Mouse (Mus musculus): ENCODE measurements around the gene Ctsd. TPM values are rescaled to one million over a fixed set of nuclear protein-coding genes. Genes with fewer than 3 reads are reported as not detected.

Ctsd gene
- total and polyA plus RNA-seq, 3 experiments: 61.2 to 107 (median 104) TPM

- DNase-seq (ENCODE audit: extremely low read depth): no peak
- dilution Hi-C loops (cut with MboI; ENCODE audit: extremely low pct_ligation_motif_present, extremely low pct_unique_long_range_greater_than_20kb, low sequenced_read_pairs) (no loop called here), in situ Hi-C loops (cut with MboI; ENCODE audit: low pct_ligation_motif_present, low pct_unique_long_range_greater_than_20kb, low sequenced_read_pairs) (no loop called here)
- Histone ChIP-seq H3K4me2 (ENCODE audit: insufficient read depth, low read depth, poor library complexity, severe bottlenecking) (no peak overlapping the region), H3K27ac (ENCODE audit: insufficient read depth, low read depth) (no peak overlapping the region), H3K27me3 (replicated peaks) (peaks cover 24% of the 10 kb centered on the region), H3K36me3 (replicated peaks in 1 of 2; ENCODE audit: control insufficient read depth in 1 of 2, insufficient read depth in 1 of 2, low read length in 1 of 2) (no peaks in the 10 kb centered on the region), H3K4me3 (replicated peaks in 1 of 3; ENCODE audit: low read depth in 2 of 3, low read length in 2 of 3, poor library complexity in 1 of 3) (no peak overlapping the region), H3K79me2 (replicated peaks; ENCODE audit: control insufficient read depth, extremely low read depth, insufficient read depth, poor library complexity, severe bottlenecking) (no peaks in the 10 kb centered on the region), H3K4me1 (ENCODE audit: control insufficient read depth in 1 of 2, insufficient read depth in 2 of 2) (peaks cover 0 to 25% of the 10 kb centered on the region in 2 experiments; a peak in 2 of 4 replicates), H3K9ac (ENCODE audit: insufficient read depth, low read depth) (no peak overlapping the region), H3K9me3 (replicated peaks; ENCODE audit: low read length) (no peaks in the 10 kb centered on the region)
- TF ChIP-seq TCF12 (IDR thresholded peaks at IDR 0.05; ENCODE audit: low read depth, low read length) (peak; percentile 49; the same call in 1 of the 2 replicates), CTCF (conservative IDR thresholded peaks at IDR 0.05 in 1 of 2, IDR thresholded peaks at IDR 0.05 in 1 of 2; ENCODE audit: low read depth in 2 of 2, low read length in 2 of 2) (no peak)
Observed at GRCm38 (mm10) chr7:142357566-142357965, 30.3 kb downstream of the Ctsd start.

GRCm38 (mm10) chr7:142354661-142355233 lies 33.1 kb downstream of the Ctsd start:
- Histone ChIP-seq H3K4me2 (ENCODE audit: insufficient read depth, low read depth, poor library complexity, severe bottlenecking) (no peak overlapping the region), H3K79me2 (replicated peaks; ENCODE audit: control insufficient read depth, extremely low read depth, insufficient read depth, poor library complexity, severe bottlenecking) (no peaks in the 10 kb centered on the region), H3K36me3 (replicated peaks in 1 of 2; ENCODE audit: control insufficient read depth in 1 of 2, insufficient read depth in 1 of 2, low read length in 1 of 2) (no peaks in the 10 kb centered on the region), H3K4me3 (replicated peaks in 1 of 3; ENCODE audit: low read depth in 2 of 3, low read length in 2 of 3, poor library complexity in 1 of 3) (no peak overlapping the region), H3K27ac (ENCODE audit: insufficient read depth, low read depth) (no peak overlapping the region), H3K9ac (ENCODE audit: insufficient read depth, low read depth) (no peak overlapping the region), H3K4me1 (ENCODE audit: control insufficient read depth in 1 of 2, insufficient read depth in 2 of 2) (peaks cover 0 to 23% of the 10 kb centered on the region in 2 experiments; a peak in 2 of 4 replicates), H3K9me3 (replicated peaks; ENCODE audit: low read length) (no peaks in the 10 kb centered on the region), H3K27me3 (replicated peaks) (peaks cover 18% of the 10 kb centered on the region)
- TF ChIP-seq CHD1 (IDR thresholded peaks at IDR 0.05; ENCODE audit: low read depth, low read length): no peak
- no peak for TF ChIP-seq JUN (IDR thresholded peaks at IDR 0.05; ENCODE audit: insufficient read depth, low read depth, low read length)
- TF ChIP-seq ZMIZ1 (IDR thresholded peaks at IDR 0.05; ENCODE audit: low read depth, low read length): no peak
- TF ChIP-seq NELFE (IDR thresholded peaks at IDR 0.05; ENCODE audit: low read depth, low read length): no peak
- TF ChIP-seq MAZ (IDR thresholded peaks at IDR 0.05; ENCODE audit: low read depth, low read length): no peak
- TF ChIP-seq POLR2A (IDR thresholded peaks at IDR 0.05; ENCODE audit: low read depth, low read length): no peak
- no peak for TF ChIP-seq MEF2A (IDR thresholded peaks at IDR 0.05; ENCODE audit: borderline replicate concordance, low read depth, low read length)
- TF ChIP-seq HCFC1 (IDR thresholded peaks at IDR 0.05; ENCODE audit: low read depth, low read length): no peak
- in situ Hi-C loops (cut with MboI; ENCODE audit: low pct_ligation_motif_present, low pct_unique_long_range_greater_than_20kb, low sequenced_read_pairs) (loop anchor here (5.0 kb wide), 1 partner anchor 33 kb away; the partner anchor contains the start of gene Ctsd), dilution Hi-C loops (cut with MboI; ENCODE audit: extremely low pct_ligation_motif_present, extremely low pct_unique_long_range_greater_than_20kb, low sequenced_read_pairs) (no loop called here)
- no peak for DNase-seq (ENCODE audit: extremely low read depth)

- Histone ChIP-seq H3K27me3 (replicated peaks) (peaks cover 12% of the 10 kb centered on the region), H3K79me2 (replicated peaks; ENCODE audit: control insufficient read depth, extremely low read depth, insufficient read depth, poor library complexity, severe bottlenecking) (no peaks in the 10 kb centered on the region), H3K9me3 (replicated peaks; ENCODE audit: low read length) (no peaks in the 10 kb centered on the region), H3K4me2 (ENCODE audit: insufficient read depth, low read depth, poor library complexity, severe bottlenecking) (no peak overlapping the region), H3K4me3 (replicated peaks in 1 of 3; ENCODE audit: low read depth in 2 of 3, low read length in 2 of 3, poor library complexity in 1 of 3) (no peak overlapping the region), H3K9ac (ENCODE audit: insufficient read depth, low read depth) (no peak overlapping the region), H3K27ac (ENCODE audit: insufficient read depth, low read depth) (no peak overlapping the region), H3K36me3 (replicated peaks in 1 of 2; ENCODE audit: control insufficient read depth in 1 of 2, insufficient read depth in 1 of 2, low read length in 1 of 2) (no peaks in the 10 kb centered on the region), H3K4me1 (ENCODE audit: control insufficient read depth in 1 of 2, insufficient read depth in 2 of 2) (peaks cover 0 to 30% of the 10 kb centered on the region in 2 experiments; a peak in 2 of 4 replicates)
- DNase-seq (ENCODE audit: extremely low read depth): no peak
- in situ Hi-C loops (cut with MboI; ENCODE audit: low pct_ligation_motif_present, low pct_unique_long_range_greater_than_20kb, low sequenced_read_pairs): loop anchor here (5.0 kb wide), 1 partner anchor 33 kb away; the partner anchor contains the start of gene Ctsd
- dilution Hi-C loops (cut with MboI; ENCODE audit: extremely low pct_ligation_motif_present, extremely low pct_unique_long_range_greater_than_20kb, low sequenced_read_pairs): no loop called here
- TF ChIP-seq CTCF (conservative IDR thresholded peaks at IDR 0.05 in 1 of 2, IDR thresholded peaks at IDR 0.05 in 1 of 2; ENCODE audit: low read depth in 2 of 2, low read length in 2 of 2) (no peak), MAZ (IDR thresholded peaks at IDR 0.05; ENCODE audit: low read depth, low read length) (no peak), TBP (conservative IDR thresholded peaks at IDR 0.05; ENCODE audit: low read depth, low read length) (no peak), MAFK (IDR thresholded peaks at IDR 0.05; ENCODE audit: insufficient replicate concordance, low read length) (no peak), ZMIZ1 (IDR thresholded peaks at IDR 0.05; ENCODE audit: low read depth, low read length) (no peak), GABPA (IDR thresholded peaks at IDR 0.05; ENCODE audit: insufficient replicate concordance, low read depth, low read length) (no peak), IRF4 (IDR thresholded peaks at IDR 0.05; ENCODE audit: low read depth, low read length) (no peak)
Observed at GRCm38 (mm10) chr7:142353854-142354253, 34.0 kb downstream of the Ctsd start.

Measured in CH12.LX (cell line).